Mouse (Mus musculus) olfactory bulb, adult 2 months (tissue): ENCODE measurements around the gene Csnk1e. TPM values are rescaled to one million over a fixed set of nuclear protein-coding genes. Genes with fewer than 3 reads are reported as not detected.

Experiments
- H3K27ac ChIP-seq: fragments of 200-500 bp; 2 replicates; pipeline ENCODE4 v1.5.1; 2012; ENCODE audit warnings: low read depth, low read length; ENCODE audit not compliant: insufficient read depth
- H3K4me1 ChIP-seq: fragments of 200-500 bp; 2 replicates; pipeline ENCODE4 v1.6.1; 2012; ENCODE audit warnings: low read length; ENCODE audit not compliant: control insufficient read depth, insufficient read depth
- H3K4me3 ChIP-seq: fragments of 200-500 bp; 2 replicates; pipeline ENCODE4 v1.5.1; 2012; ENCODE audit warnings: mild to moderate bottlenecking, low read depth, low read length, moderate library complexity; ENCODE audit not compliant: insufficient read depth
- CTCF ChIP-seq: fragments of 200-500 bp; IDR thresholded peaks from 2 replicates; pipeline ENCODE4 v1.5.1; 2012; ENCODE audit warnings: low read depth, mild to moderate bottlenecking, low read length, moderate library complexity; ENCODE audit not compliant: insufficient read depth
- POLR2A ChIP-seq: fragments of 200-500 bp; IDR thresholded peaks from 2 replicates; pipeline ENCODE4 v1.6.1; 2012; ENCODE audit warnings: mild to moderate bottlenecking, low read depth, low read length, moderate library complexity; ENCODE audit not compliant: insufficient read depth
- WGBS: fragments of 180-500 bp; shearing (Covaris S2); methylation state at CpG from one replicate; pipeline ENCODE4 v1.1.7; 2018; 5-methylcytosine and 5-hydroxymethylcytosine counted together
- polyA plus RNA-seq: library from polyadenylated mRNA; stranded (reverse); fragments of >200 nt; gene quantifications from 2 replicates; pipeline ENCODE4 v1.2.4, GENCODE M21; 2012; ENCODE audit warnings: low replicate concordance; ENCODE audit not compliant: missing spikeins, insufficient read depth, insufficient read length

Gene Csnk1e
- polyA plus RNA-seq, 1 experiment, result not detected

DNA sequence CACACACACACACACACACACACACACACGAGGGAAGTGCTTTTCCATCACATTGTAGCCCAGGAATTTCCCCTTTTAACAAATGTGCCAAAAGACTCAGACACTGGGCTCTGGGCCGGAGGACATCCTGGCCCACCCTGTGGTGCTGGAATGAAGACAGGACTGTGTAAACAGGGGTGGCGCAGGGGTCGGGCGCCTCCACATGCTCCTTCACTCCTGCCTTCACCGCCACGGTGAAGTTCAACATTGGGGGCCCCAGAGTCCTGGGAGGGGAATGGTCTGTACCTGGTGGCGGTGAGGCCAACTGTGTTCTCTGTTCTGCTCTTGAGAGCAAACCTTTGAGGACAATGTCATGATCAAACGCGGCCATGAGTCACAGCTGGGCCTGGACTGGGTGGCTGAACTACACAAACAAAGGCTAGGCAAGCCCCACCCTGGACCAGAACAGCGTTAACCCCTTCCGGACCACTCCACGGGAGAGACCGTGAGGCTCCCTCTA lies 87.0 kb downstream of the Csnk1e start:
- WGBS, result 67% methylated on average over 14 of the region's 14 CpGs
- Histone ChIP-seq H3K27ac (no peak overlapping the region), H3K4me1 (peaks cover 15% of the 10 kb centered on the region; the same call in 1 of the 2 replicates), H3K4me3 (no peak overlapping the region)
- TF ChIP-seq CTCF (no peak), POLR2A (no peak)

Other genes with a start within 250 kb of the Csnk1e start
- gene Pick1, start 226.4 kb downstream of the Csnk1e start, polyA plus RNA-seq, result not detected in 2 replicates
- not detected in 2 replicates for gene Gm49486, start 226.2 kb downstream of the Csnk1e start, polyA plus RNA-seq
- gene Slc16a8, start 200.8 kb downstream of the Csnk1e start, polyA plus RNA-seq, result not detected in 2 replicates
- not detected in 2 replicates for gene Baiap2l2, start 170.0 kb downstream of the Csnk1e start, polyA plus RNA-seq
- gene Pla2g6, start 127.2 kb downstream of the Csnk1e start, polyA plus RNA-seq, result not detected in 2 replicates
- gene Maff, start 108.9 kb downstream of the Csnk1e start, polyA plus RNA-seq, result not detected in 2 replicates
- not detected in 2 replicates for gene Tmem184b, start 52.0 kb downstream of the Csnk1e start, polyA plus RNA-seq
- gene Kcnj4, start 49.7 kb upstream of the Csnk1e start, polyA plus RNA-seq, result 142 TPM in 1 of 2 replicates, not detected in the other
- not detected in 2 replicates for gene Kdelr3, start 60.8 kb upstream of the Csnk1e start, polyA plus RNA-seq
- gene Ddx17, start 91.2 kb upstream of the Csnk1e start, polyA plus RNA-seq, result 399 and 583 TPM in 2 replicates
- gene Dmc1, start 149.5 kb upstream of the Csnk1e start, polyA plus RNA-seq, result not detected in 2 replicates
- not detected in 2 replicates for gene Fam227a, start 203.4 kb upstream of the Csnk1e start, polyA plus RNA-seq
- not detected in 2 replicates for gene Cby1, start 203.6 kb upstream of the Csnk1e start, polyA plus RNA-seq
- gene Tomm22, start 215.3 kb upstream of the Csnk1e start, polyA plus RNA-seq, result not detected in 2 replicates
- gene Josd1, start 232.4 kb upstream of the Csnk1e start, polyA plus RNA-seq, result not detected in 2 replicates
- gene Gtpbp1, start 235.3 kb upstream of the Csnk1e start, polyA plus RNA-seq, result not detected in 2 replicates